Mouse (Mus musculus) heart, adult 18-20 months (tissue): ENCODE measurements around the gene Nphp4. TPM values are rescaled to one million over a fixed set of nuclear protein-coding genes. Genes with fewer than 3 reads are reported as not detected.
"Not testable (repeated sequence)": the region's sequence is repeated elsewhere in the genome, so short reads cannot be mapped to it uniquely, and the experiment has no call there.

Experiments used
- DNase-seq, 2 experiments: peaks; one replicate each; pipeline ENCODE4 v3.0.0; 2021 to 2022; ENCODE audit warnings: mixed read lengths in 1 of 2
- total RNA-seq, 2 experiments: library from RNA; stranded (reverse); gene quantifications; 2 replicates each; pipeline ENCODE4 v1.2.3; 2021

The Nphp4 gene
- total RNA-seq, 2 experiments from 2014 or later = 0.90 to 1.1 TPM

DNA sequence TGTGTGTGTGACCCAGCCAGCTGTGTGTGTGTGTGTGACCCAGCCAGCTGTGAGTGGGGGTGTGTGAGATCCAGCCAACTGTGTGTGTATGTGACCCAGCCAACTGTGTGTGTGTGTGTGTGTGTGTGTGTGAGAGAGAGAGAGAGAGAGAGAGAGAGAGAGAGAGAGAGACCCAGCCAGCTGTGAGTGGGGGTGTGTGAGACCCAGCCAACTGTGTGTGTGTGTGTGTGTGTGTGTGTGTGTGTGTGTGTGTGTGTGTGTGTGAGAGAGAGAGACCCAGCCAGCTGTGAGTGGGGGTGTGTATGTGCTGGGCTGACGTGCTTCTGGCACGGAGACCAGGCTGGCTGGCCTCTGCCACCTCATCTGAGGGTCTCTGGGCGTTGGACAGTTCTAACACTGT, 79.3 kb downstream of the Nphp4 start:
- not testable (repeated sequence) for DNase-seq

GRCm38 (mm10) chr4:152558246-152558645, 81.7 kb downstream of the Nphp4 start:
- no peak for DNase-seq

DNA sequence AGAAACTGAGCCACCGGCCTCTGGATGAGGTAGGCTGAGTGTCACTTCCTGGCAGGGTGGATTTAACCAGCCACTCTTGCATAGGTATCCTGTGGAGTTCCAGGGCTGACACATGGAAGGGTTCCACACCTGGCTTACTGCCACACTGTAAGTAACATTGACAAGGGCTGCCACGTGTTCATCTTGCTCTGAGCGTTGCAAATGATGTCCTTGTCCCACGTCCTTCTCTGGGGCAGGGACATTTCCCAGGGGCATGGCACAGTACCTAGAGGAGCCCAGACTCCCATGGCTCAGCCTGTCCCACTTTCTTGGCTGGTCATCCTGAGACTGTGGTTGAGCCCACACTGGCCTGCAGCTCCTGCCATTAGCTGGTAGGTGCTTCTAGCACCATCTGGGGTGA, 91.5 kb downstream of the Nphp4 start:
- no peak for DNase-seq

DNA sequence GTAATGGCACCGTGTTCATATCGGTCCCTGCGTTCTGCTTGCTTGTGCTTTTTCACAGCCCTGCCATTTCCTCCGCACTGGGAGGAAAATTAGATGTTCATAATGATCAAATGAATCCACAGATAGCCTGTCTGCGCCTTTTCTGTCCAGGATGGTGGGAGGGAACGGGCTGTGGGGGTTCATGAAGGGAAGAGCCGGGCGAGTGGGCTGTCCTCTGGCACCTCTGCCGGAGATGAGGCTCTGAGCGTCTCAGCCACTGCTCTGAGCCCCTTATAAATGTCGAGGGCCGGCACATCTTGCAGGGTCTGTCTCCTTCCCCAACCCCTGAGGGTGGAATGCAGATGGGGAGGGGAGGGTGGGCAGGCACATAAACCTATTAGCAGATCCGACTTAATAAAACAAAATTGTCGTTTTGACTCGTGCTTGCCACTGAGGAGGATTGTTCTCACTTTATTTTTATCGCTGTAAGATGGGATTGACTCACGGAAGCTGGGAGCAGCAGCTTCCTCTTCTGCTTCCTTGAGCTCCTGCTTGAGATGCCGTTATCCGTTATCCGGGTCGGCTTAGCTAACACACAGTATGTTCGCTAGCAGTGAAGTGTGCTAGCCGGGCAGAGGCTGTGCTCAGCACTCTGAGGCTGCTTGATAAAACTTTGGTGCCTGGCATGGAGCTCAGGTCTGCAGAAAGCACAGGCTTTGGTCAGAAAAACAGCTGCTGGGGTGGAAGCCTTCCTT, 92.3 kb downstream of the Nphp4 start:
- DNase-seq = no peak

DNA sequence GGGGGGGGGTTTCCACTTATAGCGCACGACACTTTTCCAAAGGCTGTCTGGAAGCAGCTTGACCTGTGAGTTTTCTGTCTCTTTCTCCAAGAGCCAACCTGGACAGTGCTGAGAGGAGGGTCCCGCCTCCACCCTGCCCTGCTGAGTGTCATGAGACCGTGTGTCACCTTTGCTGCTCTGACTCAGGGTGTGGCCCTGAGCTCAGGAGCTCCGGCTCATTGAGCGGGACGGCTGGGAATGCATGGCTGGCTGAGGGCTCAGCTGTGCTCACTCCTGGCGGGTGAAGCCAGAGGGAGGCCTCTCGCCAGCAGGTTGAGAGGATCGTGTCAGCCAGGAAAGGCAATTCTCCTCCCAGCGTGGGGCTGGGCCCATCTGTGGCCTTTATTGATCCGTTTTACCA, 97.8 kb downstream of the Nphp4 start:
- DNase-seq = no peak

- no peak for DNase-seq
These were observed 100.3 kb downstream of the Nphp4 start for GRCm38 (mm10) chr4:152576826-152577225.

GRCm38 (mm10) chr4:152579956-152580355, 103.5 kb downstream of the Nphp4 start:
- no peak for DNase-seq

DNA sequence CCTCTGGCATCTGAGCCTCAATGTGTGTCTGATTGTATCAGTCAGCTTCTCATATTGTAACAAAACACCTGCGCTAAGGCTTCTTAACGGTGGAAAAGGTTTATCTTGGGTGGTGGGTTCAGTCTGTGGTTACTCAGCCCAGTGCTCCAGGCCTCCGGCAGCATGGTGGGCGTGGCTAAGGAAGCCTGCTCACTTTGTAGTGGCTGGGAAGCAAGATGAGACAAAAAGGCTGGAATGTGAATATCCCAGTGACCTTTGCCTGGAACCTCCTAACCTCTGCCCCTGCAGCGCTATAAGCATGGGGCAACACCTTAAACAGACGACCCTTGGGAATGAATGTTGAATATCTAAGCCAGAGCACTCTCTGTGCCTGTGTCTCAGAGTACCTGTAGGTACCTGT, 105.7 kb downstream of the Nphp4 start:
- no peak for DNase-seq

DNA sequence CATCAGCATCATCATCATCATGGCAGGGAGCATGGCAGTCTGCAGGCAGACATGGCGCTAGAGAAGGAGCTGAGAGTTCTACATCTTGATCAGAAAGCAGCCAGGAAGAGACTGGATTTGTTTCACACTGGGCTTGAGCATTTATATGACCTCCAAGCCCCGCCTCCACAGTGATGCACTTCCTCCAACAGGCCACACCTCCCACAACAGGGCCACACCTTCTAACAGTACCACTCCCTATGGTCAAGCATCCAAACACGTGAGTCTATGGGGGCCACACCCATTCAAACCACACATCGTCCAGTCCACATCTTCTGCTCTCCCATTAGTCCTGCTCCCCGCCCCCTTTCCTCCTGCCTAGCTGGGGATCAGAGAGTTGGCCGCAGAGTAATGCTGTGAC, 107.1 kb downstream of the Nphp4 start:
- no peak for DNase-seq

GRCm38 (mm10) chr4:152585526-152585925, 109.0 kb downstream of the Nphp4 start:
- no peak for DNase-seq

DNA sequence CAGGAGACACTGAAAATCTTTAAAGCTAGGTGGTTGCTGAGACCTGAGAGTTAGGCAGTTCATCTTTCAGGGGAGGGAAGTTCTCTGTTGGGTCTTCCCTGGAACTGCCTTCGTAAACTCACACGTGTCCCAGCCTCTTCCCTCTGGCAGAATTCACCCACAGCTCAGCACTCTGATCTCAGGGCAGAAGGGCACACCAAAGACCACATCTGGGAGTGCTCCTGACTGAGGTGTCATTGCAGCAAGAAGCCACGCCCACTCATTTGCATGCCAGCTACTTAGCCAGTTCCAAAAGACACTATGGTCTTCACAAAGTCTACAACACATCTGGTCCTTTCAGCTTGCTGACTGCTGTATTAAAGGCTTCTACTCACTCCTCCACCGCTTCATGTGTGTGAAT, 109.7 kb downstream of the Nphp4 start:
- DNase-seq = no peak

- no peak for DNase-seq
These were observed 127.8 kb downstream of the Nphp4 start for GRCm38 (mm10) chr4:152604285-152604684.

GRCm38 (mm10) chr4:152609196-152609595, 132.7 kb downstream of the Nphp4 start:
- DNase-seq = no peak

GRCm38 (mm10) chr4:152610026-152610425, 133.5 kb downstream of the Nphp4 start:
- no peak for DNase-seq

Other genes with a start within 250 kb of the Nphp4 start
- gene Gpr153, start 202.5 kb upstream of the Nphp4 start, total RNA-seq = 10 to 100 TPM in 1 of 2 experiments, 1 to 10 TPM in 1; 8.0 to 10.2 TPM
- not detected for gene Hes3, start 185.0 kb upstream of the Nphp4 start, total RNA-seq
- gene Icmt, start 179.5 kb upstream of the Nphp4 start, total RNA-seq = 10 to 100 TPM; 25.7 to 32.2 TPM
- gene Rnf207, start 157.7 kb upstream of the Nphp4 start, total RNA-seq = 10 to 100 TPM; 38.8 to 46.0 TPM
- 100 to 1,000 TPM; 275 to 290 TPM for gene Rpl22, start 151.0 kb upstream of the Nphp4 start, total RNA-seq
- under 1 TPM; 0.20 to 0.36 TPM for gene Chd5, start 138.1 kb upstream of the Nphp4 start, total RNA-seq
- 1 to 10 TPM; 2.7 to 3.3 TPM for gene Kcnab2, start 1.2 kb downstream of the Nphp4 start, total RNA-seq